ENCODE assay signal across 8 mouse cellular contexts in genomic region chr10:19850998-19851691, GRCm38 (mm10). TPM values are rescaled to one million over a fixed set of nuclear protein-coding genes. Genes with fewer than 3 reads are reported as not detected.
DNase-seq lines count a peak whose midpoint lies in the region; ATAC-seq and TF ChIP-seq lines count a peak whose summit lies in the region.

Gene Slc35d3, minus strand, starts transcription at chr10:19851459.

- peak within 1 kb of the TSS; percentile 99 for H3K4me2 ChIP-seq in CH12.LX (ENCODE audit: insufficient read depth, low read depth, poor library complexity, severe bottlenecking)
- H3K4me2 ChIP-seq in heart, embryonic 16.5 days (ENCODE audit: low read depth, low read length) = peak within 1 kb of the TSS; percentile 98
- H3K4me2 ChIP-seq in limb, embryonic 15.5 days = peak within 1 kb of the TSS; percentile 100

- H3K4me3 ChIP-seq in CH12.LX (replicated peaks in 1 of 3; ENCODE audit: low read depth in 2 of 3, low read length in 2 of 3, poor library complexity in 1 of 3) = peak within 1 kb of the TSS; percentile 23 to 59 (median 50)
- H3K4me3 ChIP-seq in cortical plate, adult 2 months (ENCODE audit: insufficient read depth, low read length) = peak within 1 kb of the TSS; percentile 47
- H3K4me3 ChIP-seq in heart, embryonic 16.5 days (ENCODE audit: low read length) = peak within 1 kb of the TSS; percentile 63
- peak within 1 kb of the TSS; percentile 56 for H3K4me3 ChIP-seq in limb, embryonic 15.5 days

- in situ Hi-C loops in CH12.LX (cut with MboI; ENCODE audit: low pct_ligation_motif_present, low pct_unique_long_range_greater_than_20kb, low sequenced_read_pairs) = no loop called here

- H3K9ac ChIP-seq in CH12.LX (ENCODE audit: insufficient read depth, low read depth) = peak within 1 kb of the TSS; percentile 8; the same call in 1 of the 2 replicates
- H3K9ac ChIP-seq in heart, embryonic 16.5 days (ENCODE audit: low read length) = peak within 1 kb of the TSS; percentile 51
- H3K9ac ChIP-seq in limb, embryonic 15.5 days = peak within 1 kb of the TSS; percentile 31

- no peak within 1 kb of the TSS for H3K27ac ChIP-seq in CH12.LX (ENCODE audit: insufficient read depth, low read depth)
- H3K27ac ChIP-seq in cortical plate, adult 2 months (ENCODE audit: insufficient read depth, low read length) = no peak within 1 kb of the TSS
- H3K27ac ChIP-seq in heart, embryonic 16.5 days (ENCODE audit: low read length) = no peak within 1 kb of the TSS
- no peak within 1 kb of the TSS for H3K27ac ChIP-seq in limb, embryonic 15.5 days

- TF ChIP-seq EP300 in CH12.LX (IDR thresholded peaks at IDR 0.05; ENCODE audit: low read length) = no peak

- TF ChIP-seq RAD21 in CH12.LX (IDR thresholded peaks at IDR 0.05; ENCODE audit: low read depth, low read length) = no peak

- ATAC-seq in heart, embryonic 16.5 days (replicated peaks; ENCODE audit: extremely low read depth, insufficient read depth, low FRiP score) = peak; percentile 54
- ATAC-seq in limb, embryonic 15.5 days (ENCODE audit: insufficient number of reproducible peaks, low FRiP score, low TSS enrichment, low read depth) = no peak

- dilution Hi-C loops in CH12.LX (cut with MboI; ENCODE audit: extremely low pct_ligation_motif_present, extremely low pct_unique_long_range_greater_than_20kb, low sequenced_read_pairs) = no loop called here

- TF ChIP-seq CTCF in CH12.LX (conservative IDR thresholded peaks at IDR 0.05 in 1 of 2, IDR thresholded peaks at IDR 0.05 in 1 of 2; ENCODE audit: low read depth in 2 of 2, low read length in 2 of 2) = peak in 1 of 2 experiments; percentile 28; a peak in 1 of 4 replicates
- TF ChIP-seq CTCF in cortical plate, adult 2 months (IDR thresholded peaks at IDR 0.05; ENCODE audit: extremely low read depth, insufficient read depth, low read length) = no peak

- H3K36me3 ChIP-seq in CH12.LX (replicated peaks in 1 of 2; ENCODE audit: control insufficient read depth in 1 of 2, insufficient read depth in 1 of 2, low read length in 1 of 2) = no peaks in the 10 kb centered on the region
- H3K36me3 ChIP-seq in heart, embryonic 16.5 days (ENCODE audit: control insufficient read depth, insufficient read depth) = no peaks in the 10 kb centered on the region
- no peaks in the 10 kb centered on the region for H3K36me3 ChIP-seq in limb, embryonic 15.5 days

- DNase-seq in frontal cortex, postnatal 10 days (ENCODE audit: low spot score in 2 of 2) = peak; percentile 31 to 39
- DNase-seq in frontal cortex, adult 2 months (ENCODE audit: extremely low spot score in 1 of 2, low spot score in 1 of 2) = no peak
- peak; percentile 23 for DNase-seq in CH12.LX (ENCODE audit: extremely low read depth)
- DNase-seq in neural tube, embryonic 10.5 days (ENCODE audit: extremely low spot score, low spot score) = peak; percentile 77
- peak; percentile 58 to 70 for DNase-seq in thymus, postnatal 36 days

- no peaks in the 10 kb centered on the region for H3K79me2 ChIP-seq in CH12.LX (replicated peaks; ENCODE audit: control insufficient read depth, extremely low read depth, insufficient read depth, poor library complexity, severe bottlenecking)

- TF ChIP-seq POLR2A in CH12.LX (IDR thresholded peaks at IDR 0.05; ENCODE audit: low read depth, low read length) = no peak
- no peak for TF ChIP-seq POLR2A in cortical plate, adult 2 months (IDR thresholded peaks at IDR 0.05; ENCODE audit: extremely low read depth, insufficient read depth, low read length)

- WGBS in heart, embryonic 16.5 days = under 1% methylated on average over 71 of the region's 72 CpGs
- WGBS in limb, embryonic 15.5 days = under 1% methylated on average over 72 of the region's 72 CpGs

- peaks cover 14% of the 10 kb centered on the region for H3K9me3 ChIP-seq in CH12.LX (replicated peaks; ENCODE audit: low read length)
- H3K9me3 ChIP-seq in heart, embryonic 16.5 days (replicated peaks; ENCODE audit: control insufficient read depth, low read length) = no peaks in the 10 kb centered on the region
- H3K9me3 ChIP-seq in limb, embryonic 15.5 days = no peaks in the 10 kb centered on the region

- peaks cover 35% of the 10 kb centered on the region for H3K27me3 ChIP-seq in CH12.LX (replicated peaks)
- peaks cover 43% of the 10 kb centered on the region for H3K27me3 ChIP-seq in heart, embryonic 16.5 days (ENCODE audit: control insufficient read depth, insufficient read depth, low read length)
- peaks cover 45% of the 10 kb centered on the region for H3K27me3 ChIP-seq in limb, embryonic 15.5 days

- H3K4me1 ChIP-seq in CH12.LX (ENCODE audit: control insufficient read depth in 1 of 2, insufficient read depth in 2 of 2) = peaks cover 14 to 38% of the 10 kb centered on the region in 2 experiments
- no peaks in the 10 kb centered on the region for H3K4me1 ChIP-seq in cortical plate, adult 2 months (ENCODE audit: control insufficient read depth, insufficient read depth, low read length)
- peaks cover 16% of the 10 kb centered on the region for H3K4me1 ChIP-seq in heart, embryonic 16.5 days (ENCODE audit: control insufficient read depth, insufficient read depth, low read length)
- H3K4me1 ChIP-seq in limb, embryonic 15.5 days = peaks cover 33% of the 10 kb centered on the region

TF ChIP-seq in CH12.LX, 34 proteins besides CTCF, POLR2A, EP300 and RAD21:
- no peak for TF ChIP-seq MEF2A (IDR thresholded peaks at IDR 0.05; ENCODE audit: borderline replicate concordance, low read depth, low read length)
- TF ChIP-seq UBTF (IDR thresholded peaks at IDR 0.05; ENCODE audit: low read depth, low read length) = peak; percentile 78; the same call in 1 of the 2 replicates
- TF ChIP-seq ZKSCAN1 (IDR thresholded peaks at IDR 0.05; ENCODE audit: borderline replicate concordance, low read depth, low read length) = no peak
- TF ChIP-seq MXI1 (IDR thresholded peaks at IDR 0.05; ENCODE audit: low read depth, low read length) = 0 out of 2 replicates have a peak, but pooled peaks have one; percentile 28
- TF ChIP-seq BHLHE40 (IDR thresholded peaks at IDR 0.05; ENCODE audit: low read depth, low read length) = 0 out of 2 replicates have a peak, but pooled peaks have one; percentile 21
- TF ChIP-seq HCFC1 (IDR thresholded peaks at IDR 0.05; ENCODE audit: low read depth, low read length) = no peak
- TF ChIP-seq JUND (conservative IDR thresholded peaks at IDR 0.05; ENCODE audit: low read depth, low read length) = no peak
- TF ChIP-seq MAX (IDR thresholded peaks at IDR 0.05; ENCODE audit: low read length) = no peak
- no peak for TF ChIP-seq ZNF384 (IDR thresholded peaks at IDR 0.05; ENCODE audit: low read depth, low read length)
- TF ChIP-seq CHD1 (IDR thresholded peaks at IDR 0.05; ENCODE audit: low read depth, low read length) = no peak
- no peak for TF ChIP-seq MYC (IDR thresholded peaks at IDR 0.05; ENCODE audit: low read depth, low read length)
- TF ChIP-seq CHD2 (IDR thresholded peaks at IDR 0.05; ENCODE audit: low read length) = no peak
- TF ChIP-seq SIN3A (IDR thresholded peaks at IDR 0.05; ENCODE audit: low read length) = no peak
- TF ChIP-seq NRF1 (IDR thresholded peaks at IDR 0.05; ENCODE audit: low read depth, low read length) = no peak

RNA-seq across cellular contexts. Expression of gene Slc35d3, which starts in this region (rescaled TPM):
- 7.5 and 8.9 TPM in 2 replicates for polyA plus RNA-seq in frontal cortex, adult 2 months (2012; rRNA removed)
- total RNA-seq in CH12.LX (2012; rRNA removed) (0.21 and 0.93 TPM in 2 replicates), CH12.LX (2014; rRNA removed) (0.52 and 0.57 TPM in 2 replicates)
- 0.37 and 0.40 TPM in 2 replicates for polyA plus RNA-seq in CH12.LX (2012; ENCODE audit: insufficient read length, low read depth)
- polyA plus RNA-seq in cortical plate, adult 2 months (2012; rRNA removed) = 0.59 and 4.0 TPM in 2 replicates
- polyA plus RNA-seq in heart, embryonic 16.5 days (2015; fragmentation: Nextera tagmentation; extraction: Ambion mirVana) = 0.34 and 0.59 TPM in 2 replicates
- 1.4 and 1.7 TPM in 2 replicates for polyA plus RNA-seq in limb, embryonic 15.5 days (2015; fragmentation: Nextera tagmentation; extraction: Ambion mirVana)

Comparison
In these comparisons a context has a peak if more than half of its experiments do, and no peak if none do; other contexts are left out.
1. DNase-seq: peak in frontal cortex, postnatal 10 days (2 of 2), neural tube, embryonic 10.5 days (single experiment) and thymus, postnatal 36 days (2 of 2); none in frontal cortex, adult 2 months (0 of 2).
2. Peak in DNase-seq, H3K4me3 ChIP-seq, H3K9ac ChIP-seq and H3K4me2 ChIP-seq in CH12.LX; RNA of the gene not detected or under 1 TPM.
3. Peak in ATAC-seq, H3K4me3 ChIP-seq, H3K9ac ChIP-seq and H3K4me2 ChIP-seq in heart, embryonic 16.5 days; RNA of the gene not detected or under 1 TPM.
4. Peak in every context shown above with its lines, with median percentiles within 50 percentile points of each other: H3K4me2 ChIP-seq, H3K4me3 ChIP-seq and H3K9ac ChIP-seq.